Mouse (Mus musculus) midbrain, embryonic 10.5 days (tissue): ENCODE measurements around the gene Ech1. TPM values are rescaled to one million over a fixed set of nuclear protein-coding genes. Genes with fewer than 3 reads are reported as not detected.
"Not testable (repeated sequence)": the region's sequence is repeated elsewhere in the genome, so short reads cannot be mapped to it uniquely, and the experiment has no call there.

Experiments
- DNase-seq: peaks from one replicate; pipeline ENCODE4 v3.0.0-alpha.2; 2017; ENCODE audit warnings: low spot score
- H3K27ac ChIP-seq: fragments of 300-500 bp; sonication (generic); replicated peaks from 2 replicates; pipeline ENCODE4 v1.5.1; 2016; ENCODE audit warnings: mild to moderate bottlenecking
- H3K27me3 ChIP-seq: fragments of 300-500 bp; sonication (generic); 2 replicates; pipeline ENCODE4 v1.6.1; 2016; ENCODE audit warnings: low read depth, mild to moderate bottlenecking; ENCODE audit not compliant: poor library complexity, severe bottlenecking
- H3K36me3 ChIP-seq: fragments of 300-500 bp; sonication (generic); 2 replicates; pipeline ENCODE4 v1.6.1; 2016; ENCODE audit warnings: mild to moderate bottlenecking, moderate library complexity
- H3K4me1 ChIP-seq: fragments of 300-500 bp; sonication (generic); 2 replicates; pipeline ENCODE4 v1.6.1; 2016
- H3K4me3 ChIP-seq: fragments of 300-500 bp; sonication (generic); 2 replicates; pipeline ENCODE4 v1.5.1; 2016; ENCODE audit warnings: mild to moderate bottlenecking, moderate library complexity
- H3K9me3 ChIP-seq: fragments of 300-500 bp; sonication (generic); replicated peaks from 2 replicates; pipeline ENCODE4 v1.6.1; 2016; ENCODE audit warnings: mild to moderate bottlenecking
- WGBS: fragments of 180-500 bp; shearing (Covaris S2); methylation state at CpG from one replicate; pipeline ENCODE4 v1.1.7; 2016; 5-methylcytosine and 5-hydroxymethylcytosine counted together
- polyA plus RNA-seq: library from polyadenylated mRNA; unstranded; fragments of >200 nt; fragmentation: Nextera tagmentation; extraction: Ambion mirVana; gene quantifications from 2 replicates; pipeline ENCODE4 v1.2.1, GENCODE M21; 2016

Ech1 gene
- polyA plus RNA-seq, 1 experiment from 2014 or later = 85.1 TPM

DNA sequence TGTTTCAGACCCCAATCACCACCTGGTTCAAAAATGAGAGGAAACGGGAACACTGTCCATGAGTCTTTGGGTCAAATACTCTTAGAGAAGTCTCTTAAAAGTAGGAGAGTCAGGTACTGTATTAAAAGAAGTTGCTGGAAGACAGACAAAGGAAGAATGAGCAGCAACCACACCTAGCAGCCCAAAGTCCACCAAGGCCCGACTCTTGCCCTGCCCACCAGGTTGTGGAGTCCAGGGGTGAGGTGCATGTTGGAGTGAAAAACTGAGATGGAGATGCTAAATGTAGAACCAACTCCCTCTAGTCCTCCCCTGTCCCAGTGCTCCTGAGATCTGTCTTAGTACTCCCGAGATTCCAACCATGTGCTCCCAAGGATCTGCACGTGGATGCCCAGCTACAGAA is 25.6 kb downstream of the Ech1 start:
- Histone ChIP-seq H3K27me3 (no peaks in the 10 kb centered on the region), H3K4me3 (no peak overlapping the region), H3K9me3 (0 out of 2 replicates have a peak, but pooled peaks cover 4% of the 10 kb centered on the region), H3K4me1 (no peaks in the 10 kb centered on the region), H3K27ac (no peak overlapping the region), H3K36me3 (no peaks in the 10 kb centered on the region)
- WGBS = 88% methylated on average over 4 of the region's 4 CpGs
- no peak for DNase-seq

DNA sequence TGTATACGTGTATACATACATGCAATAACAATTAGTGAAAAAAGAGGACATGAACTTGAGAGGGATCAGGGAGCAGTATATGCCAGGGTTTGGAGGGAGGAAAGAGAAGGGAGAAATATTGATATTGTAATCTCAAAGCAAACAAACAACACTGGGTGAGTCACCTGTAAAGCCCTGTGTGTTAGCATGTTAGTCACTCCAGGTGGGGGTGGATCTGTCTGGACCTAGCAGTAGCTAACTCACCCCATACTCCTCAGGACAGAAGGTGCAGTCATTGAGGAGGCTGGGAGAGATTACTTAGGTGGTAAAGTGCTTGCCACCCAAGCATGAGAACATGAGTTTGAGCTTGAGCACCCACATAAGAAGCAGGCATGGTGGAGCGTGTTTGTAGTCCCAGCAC is 34.9 kb downstream of the Ech1 start:
- H3K9me3 ChIP-seq = peaks cover 10% of the 10 kb centered on the region; the same call in 1 of the 2 replicates
- H3K27me3 ChIP-seq = no peaks in the 10 kb centered on the region
- no peak overlapping the region for H3K27ac ChIP-seq
- no peaks in the 10 kb centered on the region for H3K36me3 ChIP-seq
- no peak overlapping the region for H3K4me3 ChIP-seq
- 89% methylated on average over 2 of the region's 2 CpGs for WGBS
- no peak for DNase-seq
- H3K4me1 ChIP-seq = peaks cover 11% of the 10 kb centered on the region

DNA sequence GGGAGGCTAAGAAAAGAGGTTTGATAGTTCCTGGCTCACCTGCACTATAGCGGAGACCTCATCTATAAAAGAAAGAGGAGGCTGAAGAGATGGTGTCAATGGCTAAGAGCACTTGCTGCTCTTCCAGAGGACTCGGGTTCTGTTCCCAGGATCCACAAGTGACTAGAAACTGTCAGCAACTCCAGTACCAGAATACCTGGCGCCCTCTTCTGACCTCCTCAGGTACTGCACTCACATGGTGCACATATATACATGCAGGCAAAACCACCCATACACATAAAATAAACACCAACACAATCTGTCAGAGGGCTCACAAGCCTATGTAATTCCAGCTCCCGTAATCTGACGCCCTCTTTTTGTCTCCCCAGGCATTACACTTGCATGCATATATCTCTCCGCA is 35.9 kb downstream of the Ech1 start:
- WGBS = 88% methylated on average over 6 of the region's 6 CpGs

DNA sequence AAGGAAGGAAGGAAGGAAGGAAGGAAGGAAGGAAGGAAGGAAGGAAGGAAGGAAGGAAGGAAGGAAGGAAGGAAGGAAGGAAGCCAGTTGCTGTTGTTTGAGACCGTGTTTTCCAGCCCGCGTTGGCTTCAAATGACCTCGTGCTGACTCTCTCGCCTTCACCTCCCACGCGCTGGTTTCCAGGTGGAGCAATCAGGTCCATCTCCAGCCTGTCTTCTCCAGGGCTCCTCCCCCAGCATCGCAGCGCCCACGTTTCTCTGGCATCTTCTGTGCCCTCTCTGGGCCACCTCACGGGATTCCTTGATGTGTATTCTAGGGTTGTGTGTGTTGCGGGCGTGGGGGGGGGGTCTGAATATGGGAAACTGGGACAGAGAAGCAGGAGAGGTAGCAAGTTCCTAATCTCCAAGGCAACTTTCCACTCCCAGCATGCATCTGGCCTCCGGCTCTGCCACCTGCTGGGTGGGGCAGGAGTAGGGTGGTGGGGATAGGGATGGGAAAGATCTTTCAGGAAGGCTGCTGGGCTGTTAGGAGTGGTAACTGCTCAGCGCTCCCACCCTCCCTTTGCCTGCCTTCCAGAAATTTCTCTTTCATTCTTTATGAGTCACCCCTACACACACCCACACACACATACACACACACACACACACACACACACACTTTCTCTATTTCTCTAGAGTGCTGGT is 37.9 kb downstream of the Ech1 start:
- WGBS = 79% methylated on average over 15 of the region's 15 CpGs
- H3K4me1 ChIP-seq = peaks cover 21% of the 10 kb centered on the region
- H3K36me3 ChIP-seq = no peaks in the 10 kb centered on the region
- no peak overlapping the region for H3K4me3 ChIP-seq
- no peak overlapping the region for H3K27ac ChIP-seq
- no peak for DNase-seq
- H3K9me3 ChIP-seq = peaks cover 10% of the 10 kb centered on the region; the same call in 1 of the 2 replicates
- H3K27me3 ChIP-seq = peaks cover 6% of the 10 kb centered on the region; the same call in 1 of the 2 replicates

More for the DNA sequence above, 35.9 kb downstream of the Ech1 start:
- Histone ChIP-seq H3K4me1 (peaks cover 15% of the 10 kb centered on the region), H3K4me3 (no peak overlapping the region), H3K27ac (no peak overlapping the region), H3K9me3 (peaks cover 10% of the 10 kb centered on the region; the same call in 1 of the 2 replicates), H3K27me3 (peaks cover 6% of the 10 kb centered on the region; the same call in 1 of the 2 replicates), H3K36me3 (no peaks in the 10 kb centered on the region)
- DNase-seq = no peak

DNA sequence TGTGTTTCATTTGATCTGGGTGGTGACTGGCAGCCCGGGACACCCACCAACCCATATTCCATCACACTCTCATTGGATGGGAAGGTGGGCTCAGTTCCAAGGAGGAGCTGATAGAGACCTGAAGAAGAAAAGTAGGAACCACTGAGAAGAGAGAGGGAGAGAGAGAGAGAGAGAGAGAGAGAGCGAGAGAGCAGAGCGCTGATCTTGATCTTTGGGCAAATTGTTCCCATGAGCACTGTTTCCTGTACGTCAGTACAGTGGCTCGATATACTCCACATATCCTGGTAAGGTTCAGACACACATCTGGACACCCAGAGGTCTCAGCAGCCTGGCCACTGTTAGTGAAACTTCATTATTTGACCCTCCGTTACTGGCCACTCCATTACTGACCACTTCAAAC is 38.5 kb downstream of the Ech1 start, which contains the start of gene Lgals7:
TSS of gene Lgals7 (plus strand) at position 314 of the 400 bp plus-strand sequence.
- H3K27me3 ChIP-seq = peaks cover 6% of the 10 kb centered on the region; the same call in 1 of the 2 replicates
- H3K4me1 ChIP-seq = peaks cover 21% of the 10 kb centered on the region
- H3K27ac ChIP-seq = no peak within 1 kb of the TSS
- no peaks in the 10 kb centered on the region for H3K36me3 ChIP-seq
- no peak for DNase-seq
- H3K4me3 ChIP-seq = no peak within 1 kb of the TSS
- H3K9me3 ChIP-seq = peaks cover 10% of the 10 kb centered on the region; the same call in 1 of the 2 replicates
- WGBS = 92% methylated on average over 6 of the region's 6 CpGs

DNA sequence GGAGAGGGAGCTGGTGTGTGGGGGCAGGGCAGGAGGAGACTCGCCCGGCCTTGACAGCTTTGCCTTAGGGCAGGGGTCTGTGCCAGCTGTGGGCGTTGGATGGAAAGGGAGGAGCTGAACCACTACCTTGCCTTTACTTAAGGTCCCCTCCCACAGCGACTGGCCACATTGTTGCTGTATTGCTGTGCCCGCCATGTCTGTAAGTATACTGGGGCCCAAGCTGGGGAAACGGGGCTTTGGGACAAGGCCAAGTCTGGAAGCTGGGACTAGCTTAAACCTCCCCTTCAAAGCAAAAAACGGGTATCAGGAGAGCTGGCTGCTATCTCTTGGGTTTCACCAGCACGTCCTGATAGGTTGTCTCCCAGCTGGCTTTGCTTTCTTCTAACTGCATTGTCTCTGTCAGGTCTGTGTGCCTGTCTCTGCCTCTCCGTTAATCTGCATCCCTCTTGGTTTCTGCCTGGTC is 39.3 kb downstream of the Ech1 start:
- Histone ChIP-seq H3K27ac (no peak overlapping the region), H3K9me3 (peaks cover 10% of the 10 kb centered on the region; the same call in 1 of the 2 replicates), H3K4me1 (peaks cover 21% of the 10 kb centered on the region), H3K36me3 (no peaks in the 10 kb centered on the region), H3K4me3 (no peak overlapping the region), H3K27me3 (peaks cover 6% of the 10 kb centered on the region; the same call in 1 of the 2 replicates)
- WGBS = 62% methylated on average over 9 of the region's 9 CpGs
- no peak for DNase-seq

DNA sequence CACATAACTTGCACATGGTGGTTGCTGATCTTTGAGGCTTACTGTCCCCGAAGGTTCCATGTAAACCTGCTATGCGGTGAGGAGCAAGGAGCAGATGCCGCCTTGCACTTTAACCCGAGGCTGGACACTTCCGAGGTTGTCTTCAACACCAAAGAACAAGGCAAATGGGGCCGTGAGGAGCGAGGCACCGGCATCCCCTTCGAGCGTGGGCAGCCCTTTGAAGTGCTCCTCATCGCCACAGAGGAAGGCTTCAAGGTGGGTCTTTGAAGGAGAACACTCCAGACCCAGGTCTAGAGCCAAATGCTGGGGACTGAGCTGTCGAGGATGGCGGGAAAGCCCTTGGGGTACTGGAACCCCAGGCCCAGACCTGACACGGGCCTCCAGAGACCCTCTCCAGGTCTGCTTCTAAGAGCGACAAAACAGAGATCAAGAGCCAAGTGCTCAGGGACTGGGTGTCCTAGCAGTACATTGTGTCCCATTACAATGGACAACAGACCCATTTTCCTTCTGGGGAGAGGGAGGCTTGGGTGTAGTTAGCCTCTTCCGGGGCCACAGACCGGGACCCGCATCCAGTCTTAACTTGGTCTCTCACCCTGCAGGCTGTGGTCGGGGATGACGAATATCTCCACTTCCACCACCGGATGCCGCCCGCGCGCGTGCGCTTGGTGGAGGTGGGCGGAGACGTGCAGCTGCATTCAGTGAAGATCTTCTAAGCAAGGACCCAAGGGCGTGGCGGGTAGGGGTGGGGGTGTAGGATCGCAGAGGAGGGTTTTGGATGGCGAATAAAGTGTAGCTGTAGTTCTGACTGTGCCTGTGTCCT is 40.7 kb downstream of the Ech1 start:
- peaks cover 6% of the 10 kb centered on the region; the same call in 1 of the 2 replicates for H3K27me3 ChIP-seq
- peaks cover 21% of the 10 kb centered on the region for H3K4me1 ChIP-seq
- H3K27ac ChIP-seq = peak overlapping the region; percentile 53; the same call in 1 of the 2 replicates
- peak; percentile 68 for DNase-seq
- H3K4me3 ChIP-seq = peak overlapping the region; percentile 37
- peaks cover 9% of the 10 kb centered on the region; the same call in 1 of the 2 replicates for H3K9me3 ChIP-seq
- no peaks in the 10 kb centered on the region for H3K36me3 ChIP-seq
- 48% methylated on average over 33 of the region's 33 CpGs for WGBS

DNA sequence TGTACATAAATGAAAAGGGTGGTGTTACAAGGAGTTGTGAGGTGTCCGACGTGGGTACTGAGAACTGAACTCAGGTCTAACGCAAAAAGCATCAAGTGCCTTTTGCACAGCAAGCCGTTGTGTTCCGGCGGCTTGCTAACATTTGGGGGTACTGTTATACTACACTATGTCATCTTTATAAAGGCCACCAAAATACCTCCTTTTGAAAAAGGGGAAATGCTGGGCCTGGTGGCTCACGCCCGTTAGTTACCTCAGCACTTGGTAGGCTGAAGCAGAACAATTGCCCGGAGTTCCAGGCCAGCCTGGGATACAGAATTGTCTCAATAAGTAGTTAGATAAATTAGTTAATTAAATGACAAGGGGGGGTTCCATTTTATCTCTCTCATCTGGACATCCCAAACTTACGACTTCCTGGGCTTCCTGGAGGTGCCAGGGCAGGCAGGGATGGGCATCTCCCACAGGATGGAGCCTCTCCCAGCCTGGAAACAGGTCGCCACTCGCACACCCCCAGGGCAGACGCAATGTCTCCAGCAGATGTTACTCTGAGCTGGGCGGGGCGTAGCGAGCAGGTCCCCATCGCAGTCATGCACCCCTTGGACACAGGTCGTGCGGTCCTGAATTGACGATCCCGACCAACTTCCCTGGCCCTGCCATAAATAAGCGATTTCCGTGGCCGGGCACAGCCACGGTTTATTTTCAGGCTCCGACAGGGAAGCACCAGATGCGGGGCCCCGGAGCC is 41.9 kb downstream of the Ech1 start:
- H3K27ac ChIP-seq = no peak overlapping the region
- WGBS = 94% methylated on average over 28 of the region's 28 CpGs
- DNase-seq = no peak
- peaks cover 6% of the 10 kb centered on the region; the same call in 1 of the 2 replicates for H3K27me3 ChIP-seq
- no peaks in the 10 kb centered on the region for H3K9me3 ChIP-seq
- H3K36me3 ChIP-seq = no peaks in the 10 kb centered on the region
- peaks cover 21% of the 10 kb centered on the region for H3K4me1 ChIP-seq
- no peak overlapping the region for H3K4me3 ChIP-seq

DNA sequence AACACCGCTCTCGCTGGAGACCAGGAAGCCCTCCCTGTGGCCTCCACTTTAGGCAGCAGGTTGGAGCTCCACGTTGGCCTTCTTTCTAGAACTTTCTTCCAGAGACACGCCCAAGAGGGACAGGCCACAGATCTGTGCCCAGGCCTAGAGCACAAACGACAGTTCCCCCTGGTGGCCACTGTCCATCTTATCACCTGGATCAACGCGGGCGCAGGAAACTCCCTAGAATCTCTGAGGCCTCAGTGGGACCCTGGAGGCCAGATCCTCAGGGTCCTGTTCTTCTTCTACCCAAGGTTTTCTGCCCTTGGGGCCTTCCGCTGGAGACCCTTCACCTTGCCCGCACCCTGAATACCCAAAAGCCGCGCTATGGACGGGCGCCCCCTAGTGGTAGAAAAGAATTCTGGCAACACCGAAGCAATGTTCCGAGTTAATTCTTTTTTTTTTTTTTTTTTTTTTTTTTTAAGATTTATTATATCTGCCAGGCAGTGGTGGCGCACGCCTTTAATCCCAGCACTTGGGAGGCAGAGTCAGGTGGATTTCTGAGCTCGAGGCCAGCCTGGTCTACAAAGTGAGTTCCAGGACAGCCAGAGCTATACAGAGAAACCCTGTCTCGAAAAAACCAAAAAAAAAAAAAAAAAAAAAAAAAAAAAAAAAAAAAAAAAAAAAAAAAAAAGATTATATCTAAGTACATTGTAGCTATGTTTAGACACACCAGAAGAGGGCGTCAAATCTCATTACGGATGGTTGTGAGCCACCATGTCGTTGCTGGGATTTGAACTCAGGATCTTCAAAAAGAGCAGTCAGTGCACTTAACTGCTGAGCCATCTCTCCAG is 42.7 kb downstream of the Ech1 start:
- H3K4me3 ChIP-seq, H3K9me3 ChIP-seq, H3K27me3 ChIP-seq, H3K27ac ChIP-seq, H3K36me3 ChIP-seq: not testable (repeated sequence)
- DNase-seq = peak; percentile 73
- H3K4me1 ChIP-seq = peaks cover 21% of the 10 kb centered on the region
- WGBS = 30% methylated on average over 23 of the region's 23 CpGs

DNA sequence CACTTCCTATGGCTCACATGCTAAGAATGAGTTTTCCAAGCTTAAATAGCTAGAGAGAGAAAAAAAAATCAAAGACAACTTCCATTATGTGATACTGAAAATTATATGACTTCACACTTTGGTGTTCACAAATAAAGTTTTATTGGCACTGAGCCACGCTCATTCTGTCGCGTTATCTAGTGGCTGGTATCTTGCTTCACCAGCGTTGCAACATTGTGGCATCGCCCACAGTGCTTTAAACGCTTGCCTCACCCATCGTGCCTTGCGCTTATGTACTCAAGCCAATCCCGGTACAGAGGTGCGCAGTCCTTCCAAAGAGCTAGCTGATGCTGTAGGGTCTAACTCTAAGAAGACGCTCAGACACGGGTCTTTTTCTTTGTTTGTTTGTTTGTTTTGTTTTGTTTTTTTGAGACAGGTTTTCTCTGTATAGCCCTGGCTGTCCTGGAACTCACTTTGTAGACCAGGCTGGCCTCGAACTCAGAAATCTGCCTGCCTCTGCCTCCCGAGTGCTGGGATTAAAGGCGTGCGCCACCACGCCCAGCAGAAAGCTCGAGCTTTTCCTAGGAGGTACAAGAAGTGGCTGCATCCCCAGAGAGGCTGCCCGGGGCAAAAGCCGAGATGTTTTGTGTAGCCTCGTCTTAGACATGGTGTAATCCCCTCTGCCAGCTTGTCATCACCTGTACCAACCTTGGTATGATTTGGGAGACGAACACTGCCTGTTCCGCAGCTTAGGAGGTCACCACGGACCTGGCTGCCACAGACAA is 46.1 kb downstream of the Ech1 start:
- H3K9me3 ChIP-seq = no peaks in the 10 kb centered on the region
- peaks cover 3% of the 10 kb centered on the region for H3K4me1 ChIP-seq
- no peak for DNase-seq
- 92% methylated on average over 24 of the region's 24 CpGs for WGBS
- no peaks in the 10 kb centered on the region for H3K36me3 ChIP-seq
- no peak overlapping the region for H3K27ac ChIP-seq
- no peaks in the 10 kb centered on the region for H3K27me3 ChIP-seq
- H3K4me3 ChIP-seq = no peak overlapping the region

DNA sequence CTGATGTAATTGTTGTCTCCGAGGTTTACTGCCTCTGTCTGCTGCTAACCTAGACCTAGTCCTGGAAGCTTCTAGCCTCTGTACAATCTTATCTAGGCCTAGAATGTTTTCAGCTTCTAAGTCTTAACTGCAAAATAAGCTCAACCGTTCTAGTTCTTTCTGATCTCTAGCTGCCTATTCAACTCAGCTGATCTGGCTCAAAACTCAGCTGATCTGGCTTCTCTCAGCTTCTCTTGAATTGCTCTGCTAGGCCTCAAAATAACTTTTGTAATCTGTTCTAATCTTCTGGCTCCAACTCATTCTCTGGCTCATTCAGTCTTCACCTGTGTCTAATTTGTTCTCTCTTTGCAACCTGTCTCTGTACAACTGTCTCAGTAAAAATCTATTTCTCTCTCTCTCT is 49.5 kb downstream of the Ech1 start:
- no peak for DNase-seq
- Histone ChIP-seq H3K4me3 (no peak overlapping the region), H3K9me3 (no peaks in the 10 kb centered on the region), H3K4me1 (no peaks in the 10 kb centered on the region), H3K36me3 (no peaks in the 10 kb centered on the region), H3K27ac (no peak overlapping the region), H3K27me3 (no peaks in the 10 kb centered on the region)
- WGBS = 81% methylated on average over 2 of the region's 2 CpGs
